Mouse (Mus musculus) retina, postnatal 7 days (tissue): Measurements from ENCODE around the gene Tcl1.
"Not testable (repeated sequence)": the region's sequence is repeated elsewhere in the genome, so short reads cannot be mapped to it uniquely, and the experiment has no call there.

Experiments
- DNase-seq: peaks from one replicate; pipeline ENCODE4 v3.0.0-alpha.2; 2012; ENCODE audit warnings: low read depth, low spot score

The Tcl1 gene

GRCm38 (mm10) chr12:105181040-105181644 lies 41.5 kb downstream of the Tcl1 start:
- DNase-seq, result not testable (repeated sequence)

GRCm38 (mm10) chr12:105176044-105176443 lies 46.5 kb downstream of the Tcl1 start, which contains the start of gene Tcl1b5:
Gene Tcl1b5 (plus strand): TSS chr12:105176344.
- DNase-seq, result not testable (repeated sequence)

- not testable (repeated sequence) for DNase-seq
Measured at GRCm38 (mm10) chr12:105174318-105174717, 48.3 kb downstream of the Tcl1 start.

- DNase-seq, result no peak
Measured at GRCm38 (mm10) chr12:105173366-105173765, 49.2 kb downstream of the Tcl1 start.
